Mouse (Mus musculus) stomach, embryonic 14.5 days (tissue): ENCODE measurements at regions not wholly inside any gene's neighbourhood (a gene's known extent, or its start where the extent isn't known, plus 50 kb on each side); places are given as distances from the start of the nearest gene placed in this dataset.

Experiments
- ATAC-seq: fragments of 200-750 bp; cut with Nextera tagmentation; 2 replicates; pipeline ENCODE4 v1.8.0; 2017; ENCODE audit warnings: low read depth, moderate TSS enrichment; ENCODE audit not compliant: insufficient number of reproducible peaks, insufficient read depth, low FRiP score
- H3K27ac ChIP-seq: fragments of 300-500 bp; sonication (generic); 2 replicates; pipeline ENCODE4 v1.5.1; 2014; ENCODE audit warnings: mild to moderate bottlenecking, low read length, moderate library complexity, mixed read lengths
- H3K27me3 ChIP-seq: fragments of 300-500 bp; sonication (generic); 2 replicates; pipeline ENCODE4 v1.6.1; 2014; ENCODE audit warnings: low read length, control low read depth, mixed read lengths; ENCODE audit not compliant: control insufficient read depth, insufficient read depth
- H3K36me3 ChIP-seq: fragments of 300-500 bp; sonication (generic); 2 replicates; pipeline ENCODE4 v1.6.1; 2014; ENCODE audit warnings: mild to moderate bottlenecking, control low read depth, low read length, moderate library complexity, mixed read lengths; ENCODE audit not compliant: control insufficient read depth, insufficient read depth
- H3K4me1 ChIP-seq: fragments of 300-500 bp; sonication (generic); 2 replicates; pipeline ENCODE4 v1.6.1; 2014; ENCODE audit warnings: low read length, control low read depth, mixed read lengths; ENCODE audit not compliant: control insufficient read depth, insufficient read depth
- H3K4me2 ChIP-seq: fragments of 300-500 bp; sonication (generic); replicated peaks from 2 replicates; pipeline ENCODE4 v1.6.1; 2014; ENCODE audit warnings: low read depth, low read length, control low read depth
- H3K4me3 ChIP-seq: fragments of 300-500 bp; sonication (generic); 2 replicates; pipeline ENCODE4 v1.5.1; 2014; ENCODE audit warnings: low read depth, low read length, control low read depth
- H3K9ac ChIP-seq: fragments of 300-500 bp; sonication (generic); replicated peaks from 2 replicates; pipeline ENCODE4 v1.6.1; 2014; ENCODE audit warnings: low read depth, mild to moderate bottlenecking, control low read depth, low read length, moderate library complexity, mixed read lengths
- H3K9me3 ChIP-seq: fragments of 300-500 bp; sonication (generic); 2 replicates; pipeline ENCODE4 v1.6.1; 2016; ENCODE audit warnings: low read depth, low read length, control low read depth; ENCODE audit not compliant: control insufficient read depth
- WGBS: fragments of 180-500 bp; shearing (Covaris S2); extraction: QIAGEN DNeasy Blood & Tissue Kit; methylation state at CpG from one replicate; pipeline ENCODE4 v1.1.7; 2014; 5-methylcytosine and 5-hydroxymethylcytosine counted together

GRCm38 (mm10) chr2:160593035-160593434 is 52.7 kb upstream of the Top1 start:
- WGBS = 7% methylated on average over 2 of the region's 2 CpGs
- Histone ChIP-seq H3K4me1 (peaks cover 5% of the 10 kb centered on the region; the same call in 1 of the 2 replicates), H3K9me3 (no peaks in the 10 kb centered on the region), H3K27me3 (no peaks in the 10 kb centered on the region), H3K4me2 (no peak overlapping the region), H3K27ac (no peak overlapping the region), H3K9ac (no peak overlapping the region), H3K36me3 (no peaks in the 10 kb centered on the region), H3K4me3 (no peak overlapping the region)
- no peak for ATAC-seq
